Mouse (Mus musculus): ENCODE results near the gene Fxyd6.

Gene Fxyd6

DNA sequence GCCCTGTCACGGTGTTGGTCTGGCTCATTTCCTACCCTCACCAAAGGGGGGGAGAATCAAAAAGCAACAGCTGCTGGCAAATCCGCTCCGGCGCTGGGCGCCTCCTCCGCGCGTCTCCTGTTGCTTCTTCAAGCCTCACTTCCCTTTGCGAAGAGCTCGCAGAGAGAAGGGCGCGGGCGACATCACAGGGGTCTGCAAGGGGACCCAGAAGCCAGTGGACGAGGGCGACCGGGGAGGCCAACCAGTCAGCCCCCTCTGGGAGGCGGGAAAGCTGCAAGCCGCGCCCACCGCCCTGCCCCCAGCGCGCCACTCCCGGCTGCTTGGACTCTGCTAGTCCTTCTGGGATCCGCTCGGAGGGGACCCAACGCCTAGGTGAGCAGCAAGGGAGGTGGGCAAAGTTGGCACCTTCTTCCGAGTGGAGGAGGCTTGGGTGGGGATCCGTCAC lies at the start of gene Fxyd6:
Gene Fxyd6, plus strand, starts transcription at position 69 of the 445 bp plus-strand sequence.
- peak; percentile 57 for DNase-seq (ENCODE audit: low read depth, low spot score)

- DNase-seq (ENCODE audit: low read depth, low spot score), result no peak
These were observed 48.5 kb upstream of the Fxyd6 start for GRCm38 (mm10) chr9:45321465-45321864.

DNA sequence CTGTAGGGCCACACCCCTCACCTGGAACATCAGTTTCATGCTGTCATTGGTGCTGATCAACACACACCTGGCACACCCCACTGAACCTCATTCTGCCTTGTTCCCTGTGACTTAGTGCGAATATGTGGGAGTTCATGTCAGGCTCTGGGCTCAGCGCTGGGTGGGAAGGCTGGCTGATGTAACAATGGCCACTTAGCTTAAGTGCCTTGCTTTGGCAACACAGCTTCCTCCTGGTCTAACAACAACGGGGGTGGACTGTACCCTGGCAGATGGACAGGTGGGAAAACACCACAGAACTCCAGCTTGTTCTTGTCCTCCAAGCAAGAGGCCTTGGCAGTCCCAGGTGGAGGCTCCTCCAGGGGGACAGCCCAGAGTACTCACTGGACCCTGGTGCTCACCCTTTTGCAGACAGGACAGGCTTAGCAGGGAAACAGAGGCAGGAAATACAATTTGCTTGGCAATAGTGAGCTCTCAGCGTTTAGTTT lies 48.0 kb upstream of the Fxyd6 start:
- DNase-seq (ENCODE audit: low read depth, low spot score), result no peak

DNA sequence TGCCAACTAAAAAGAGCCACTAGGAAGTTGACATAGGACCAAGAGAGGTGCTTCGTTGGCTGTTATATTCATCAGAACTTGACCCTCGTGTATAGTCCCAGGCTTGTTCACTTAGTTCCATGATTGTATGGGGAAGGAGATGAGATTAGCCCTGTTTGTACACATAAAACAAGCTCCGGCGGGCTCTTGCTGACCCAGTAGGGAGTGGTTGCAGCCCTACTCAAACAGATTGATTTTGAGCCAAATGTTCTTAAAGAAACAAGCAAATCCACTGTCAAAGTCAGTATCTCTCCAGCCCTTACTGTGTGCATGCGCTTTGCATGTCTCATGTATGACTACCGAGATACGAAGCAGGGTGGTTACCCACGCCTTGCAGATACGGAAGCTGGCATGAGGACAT lies 43.6 kb upstream of the Fxyd6 start:
- DNase-seq (ENCODE audit: low read depth, low spot score), result no peak

DNA sequence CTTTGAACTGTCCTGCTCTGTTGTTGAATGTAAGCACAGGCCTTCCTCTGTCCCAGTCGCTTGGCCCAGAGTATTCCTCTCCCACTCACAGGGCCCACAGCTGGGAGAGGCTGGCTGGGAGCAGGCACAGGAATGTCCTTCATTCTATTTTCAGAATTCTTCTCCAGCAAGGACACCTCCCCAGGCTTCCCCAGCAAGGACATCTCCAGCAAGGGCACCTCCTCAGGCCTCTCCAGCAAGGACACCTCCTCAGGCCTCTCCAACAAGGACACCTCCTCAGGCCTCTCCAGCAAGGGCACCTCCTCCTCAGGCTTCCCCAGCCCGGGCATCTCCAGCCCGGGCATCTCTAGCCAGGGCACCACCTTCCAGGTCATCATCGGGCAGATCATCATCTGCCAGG lies 41.7 kb upstream of the Fxyd6 start:
- no peak for DNase-seq (ENCODE audit: low read depth, low spot score)

DNA sequence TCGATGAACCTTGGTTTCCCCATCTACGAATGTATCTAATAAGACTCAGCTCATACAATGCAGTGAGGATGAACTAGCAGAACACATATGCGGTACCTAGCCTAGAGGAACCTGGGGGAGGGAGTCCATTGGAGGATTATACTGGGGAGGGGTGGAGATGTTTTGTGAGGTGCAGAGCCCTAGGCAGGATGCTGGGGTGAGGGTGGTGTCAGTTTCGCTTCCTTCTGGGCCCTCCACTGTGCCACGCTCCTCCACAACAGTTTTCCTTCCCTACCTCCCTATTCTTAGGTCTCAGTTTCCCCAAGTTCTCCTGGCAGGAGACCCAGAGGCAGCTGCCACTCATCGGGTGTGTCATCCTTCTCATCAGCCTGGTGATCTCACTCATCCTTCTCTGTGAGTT lies 40.4 kb upstream of the Fxyd6 start:
- DNase-seq (ENCODE audit: low read depth, low spot score), result no peak

DNA sequence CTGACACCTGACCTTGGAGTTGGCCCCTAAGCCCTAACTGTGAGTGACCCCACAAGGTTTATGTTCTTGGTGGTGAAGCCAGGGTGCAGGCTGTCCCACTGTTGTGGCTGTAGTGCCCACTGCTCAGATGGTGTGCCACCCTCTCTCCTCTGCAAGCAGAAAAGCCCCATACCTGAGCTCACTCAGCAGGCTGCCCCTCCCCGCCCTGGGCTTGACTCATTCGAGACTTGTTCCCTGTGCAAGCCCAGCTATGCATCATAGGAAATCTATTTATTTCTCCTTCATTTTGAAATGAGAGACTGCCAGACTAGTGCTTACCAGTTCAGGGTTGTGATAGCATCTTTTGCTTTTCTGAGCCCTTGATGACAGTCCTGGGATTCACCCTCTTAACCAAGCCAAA lies 32.6 kb upstream of the Fxyd6 start:
- no peak for DNase-seq (ENCODE audit: low read depth, low spot score)

DNA sequence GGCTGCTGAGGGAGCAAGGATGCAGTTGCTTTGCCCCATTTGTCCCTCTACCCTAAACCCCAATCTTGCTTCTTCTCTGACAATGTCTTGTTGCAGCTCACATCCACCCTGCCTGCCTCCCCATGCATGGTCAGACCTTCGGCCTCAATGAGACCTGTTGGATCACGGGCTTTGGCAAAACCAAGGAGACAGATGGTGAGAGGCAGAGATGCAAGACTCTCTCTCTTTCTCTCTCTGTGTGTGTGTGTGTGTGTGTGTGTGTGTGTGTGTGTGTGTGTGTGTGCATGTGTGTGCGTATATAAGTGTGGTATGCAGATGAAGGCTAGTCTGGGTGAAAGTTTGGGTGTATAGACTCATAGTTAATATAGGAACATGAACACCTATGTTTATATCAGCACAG lies 26.9 kb upstream of the Fxyd6 start:
- DNase-seq (ENCODE audit: low read depth, low spot score), result no peak

DNA sequence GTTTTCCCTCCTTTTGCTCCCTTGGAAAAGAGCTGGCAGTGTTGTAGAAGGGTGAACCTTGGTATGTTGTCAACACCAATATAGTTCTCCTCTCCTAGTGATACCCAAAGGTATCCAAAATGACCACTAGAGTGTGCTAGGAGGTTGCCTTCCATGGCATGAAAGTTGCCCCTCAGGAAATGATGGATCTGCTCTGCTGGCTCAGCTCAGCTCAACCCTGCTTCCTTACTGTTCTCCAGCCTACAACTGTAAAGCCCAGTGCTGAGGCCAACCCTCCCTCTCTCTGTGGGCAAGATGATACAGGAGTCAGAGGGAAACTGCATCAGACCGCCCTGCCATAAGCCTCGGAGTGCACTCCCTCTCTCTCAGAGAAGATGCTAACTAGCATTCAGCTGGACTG lies 24.5 kb upstream of the Fxyd6 start:
- peak; percentile 29 for DNase-seq (ENCODE audit: low read depth, low spot score)

DNA sequence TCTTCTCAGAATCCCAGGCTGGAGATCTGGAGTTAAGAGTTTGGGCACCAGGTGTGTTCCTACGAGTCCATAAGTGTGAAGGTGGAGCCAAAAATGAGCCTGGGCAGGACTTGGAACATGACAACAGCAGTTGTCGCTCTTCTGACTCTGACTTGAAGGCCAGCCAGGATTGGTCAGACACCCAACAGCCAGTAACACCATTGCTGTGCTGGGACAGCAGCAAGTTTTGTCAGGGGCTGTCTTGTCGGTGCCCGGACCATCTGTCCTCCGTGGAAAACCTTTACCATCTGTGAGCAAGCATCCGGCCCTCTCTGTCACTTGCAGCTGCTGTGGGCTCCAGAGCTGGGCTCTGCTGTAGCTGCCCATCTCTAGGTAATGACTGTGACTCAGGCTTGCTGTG lies 23.7 kb upstream of the Fxyd6 start:
- DNase-seq (ENCODE audit: low read depth, low spot score), result no peak

DNA sequence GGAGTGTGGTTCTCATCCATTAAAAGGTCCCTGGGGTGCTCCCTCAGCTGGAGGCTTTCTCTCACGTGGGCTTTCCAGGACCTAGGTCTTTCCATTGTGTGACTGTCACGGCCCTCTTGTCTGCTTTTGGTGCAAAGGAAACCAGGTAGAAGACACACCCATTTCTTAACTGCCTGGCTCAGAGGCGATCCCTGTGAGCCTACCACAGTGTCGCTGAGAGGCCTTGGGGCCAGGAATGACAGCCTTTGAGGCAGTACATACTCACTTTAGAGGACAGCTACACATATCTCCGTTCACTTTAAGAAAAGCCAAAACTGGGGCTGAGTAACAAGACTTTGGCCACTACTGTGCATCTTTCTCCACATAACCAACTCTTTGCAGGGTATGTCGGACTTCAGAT lies 21.4 kb upstream of the Fxyd6 start:
- DNase-seq (ENCODE audit: low read depth, low spot score), result no peak

- no peak for DNase-seq (ENCODE audit: low read depth, low spot score)
These were observed 20.8 kb upstream of the Fxyd6 start for GRCm38 (mm10) chr9:45349181-45349580.

DNA sequence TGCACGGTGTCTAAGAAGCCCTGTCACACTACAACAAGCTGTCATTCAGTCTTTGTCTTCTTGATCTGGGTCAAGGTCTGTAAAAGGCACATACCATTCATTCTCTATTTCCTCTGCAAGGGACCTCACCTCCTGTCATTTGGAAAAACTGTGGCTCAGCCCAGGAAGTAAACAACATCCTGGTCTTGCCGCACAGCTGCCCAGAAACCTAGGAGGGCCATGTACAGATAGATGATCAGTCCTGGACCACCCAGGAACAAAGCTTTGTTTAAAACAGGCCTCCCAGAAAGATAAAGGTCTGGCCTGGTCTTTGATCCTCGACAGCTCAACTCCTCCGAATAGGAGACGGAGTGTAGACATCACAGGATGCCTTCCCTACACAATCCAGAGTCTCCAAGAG lies 20.1 kb upstream of the Fxyd6 start:
- no peak for DNase-seq (ENCODE audit: low read depth, low spot score)

DNA sequence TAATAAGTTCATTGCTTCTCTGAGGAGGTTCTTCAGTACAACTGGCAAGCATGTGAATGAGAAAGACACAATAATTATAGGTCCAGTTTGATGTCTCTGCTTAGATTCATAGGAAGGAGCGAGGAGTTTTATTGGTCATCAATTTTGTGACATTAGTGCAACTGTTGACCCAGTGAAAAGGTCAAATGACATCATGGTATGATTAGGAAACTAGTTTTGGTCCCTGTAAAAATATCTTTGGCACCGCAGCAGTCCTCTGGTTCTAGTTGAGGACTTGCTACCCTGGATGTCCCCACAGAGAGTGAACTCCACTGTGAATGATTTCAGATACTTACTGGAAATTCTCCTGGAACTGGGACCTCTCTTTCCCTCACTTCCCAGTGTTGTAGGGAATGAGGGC lies 14.8 kb upstream of the Fxyd6 start:
- DNase-seq (ENCODE audit: low read depth, low spot score), result no peak

GRCm38 (mm10) chr9:45358356-45358755 lies 11.6 kb upstream of the Fxyd6 start:
- no peak for DNase-seq (ENCODE audit: low read depth, low spot score)

DNA sequence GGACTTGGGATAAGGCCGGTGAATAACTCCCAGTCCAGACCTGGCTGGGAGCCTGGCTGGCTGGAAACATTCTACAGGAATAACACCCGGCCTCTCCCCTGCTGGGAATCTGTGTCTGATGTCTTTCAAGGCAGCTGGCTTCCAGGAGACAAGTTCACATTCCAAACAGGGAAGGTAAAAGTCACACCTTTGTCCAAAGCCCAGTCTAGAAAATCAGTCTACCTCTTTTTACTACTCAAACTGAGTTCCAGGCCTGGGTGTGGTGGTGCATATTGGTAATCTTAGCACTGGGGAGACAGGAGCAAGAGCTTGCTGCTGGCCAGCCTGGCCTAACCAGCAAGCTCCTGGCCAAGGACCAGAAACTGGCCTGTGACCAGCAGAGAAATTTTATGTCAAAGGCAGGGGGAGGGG lies 7.9 kb upstream of the Fxyd6 start:
- DNase-seq (ENCODE audit: low read depth, low spot score), result no peak

DNA sequence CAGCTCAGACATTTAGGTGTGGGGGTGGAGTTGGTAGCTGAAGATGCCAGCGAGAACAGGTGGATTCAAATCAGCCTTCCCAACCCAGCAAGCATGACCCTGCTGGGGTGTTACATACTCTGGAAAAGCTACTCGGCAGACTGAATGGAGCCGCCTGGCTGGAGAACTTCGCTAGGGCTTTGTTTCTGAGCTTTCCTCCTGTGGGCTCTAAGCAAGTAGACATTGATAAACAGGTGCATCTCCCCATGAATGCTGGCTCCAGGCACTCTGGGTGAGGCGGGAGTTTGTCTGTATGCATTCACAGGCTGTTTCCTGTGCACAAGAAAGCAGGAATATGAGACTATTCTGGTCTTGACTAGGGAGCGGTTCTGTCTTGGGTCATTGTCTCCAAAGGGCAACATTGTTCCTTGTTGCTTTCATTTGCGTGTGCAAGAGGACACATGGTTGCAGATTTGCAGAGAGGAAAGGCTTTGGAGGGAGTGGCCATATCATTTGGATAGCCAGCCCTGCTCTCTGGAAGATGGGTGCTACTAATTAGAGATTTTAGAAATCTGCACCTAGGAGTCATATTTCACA lies 6.3 kb upstream of the Fxyd6 start:
- no peak for DNase-seq (ENCODE audit: low read depth, low spot score)

- DNase-seq (ENCODE audit: low read depth, low spot score), result no peak
These were observed 2.3 kb upstream of the Fxyd6 start for GRCm38 (mm10) chr9:45367716-45368115.

- DNase-seq (ENCODE audit: low read depth, low spot score), result no peak
These were observed 1.6 kb upstream of the Fxyd6 start for GRCm38 (mm10) chr9:45368341-45368901.

- no peak for DNase-seq (ENCODE audit: low read depth, low spot score)
These were observed 791 bp downstream of the Fxyd6 start for GRCm38 (mm10) chr9:45370616-45371336.

GRCm38 (mm10) chr9:45371337-45371707 lies 1.3 kb downstream of the Fxyd6 start:
- no peak for DNase-seq (ENCODE audit: low read depth, low spot score)

DNA sequence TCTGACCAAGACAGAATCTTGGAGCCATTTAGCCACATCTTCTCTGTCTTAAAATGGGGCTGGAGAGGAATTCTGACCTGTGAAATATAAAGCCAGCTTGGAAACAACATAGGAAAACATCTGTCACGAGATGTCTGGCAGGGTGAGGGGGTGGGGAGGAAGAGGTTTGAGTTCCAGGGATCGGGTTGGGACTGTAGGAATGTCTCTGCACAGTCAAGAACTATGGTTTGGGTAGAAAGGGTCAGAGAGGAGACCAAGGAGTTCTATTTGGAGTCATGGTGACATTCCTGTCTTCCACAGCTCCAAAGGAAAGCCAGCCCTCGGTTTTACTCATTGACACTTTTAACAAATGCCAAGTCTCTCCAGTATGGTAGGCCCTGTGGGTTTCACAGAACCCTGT lies 3.9 kb downstream of the Fxyd6 start:
- no peak for DNase-seq (ENCODE audit: low read depth, low spot score)

- no peak for DNase-seq (ENCODE audit: low read depth, low spot score)
These were observed 5.1 kb downstream of the Fxyd6 start for GRCm38 (mm10) chr9:45374988-45375502.

Measured in embryo, embryonic 11.5 days (tissue).